Mouse (Mus musculus) fat pad, adult 2 months (tissue): ENCODE data around the gene Gm49450.

ENCODE experiments used
- DNase-seq: peaks from one replicate; pipeline ENCODE4 v3.0.0-alpha.2; 2011; ENCODE audit warnings: low read depth, low spot score; ENCODE audit errors: extremely low read depth

The Gm49450 gene

GRCm38 (mm10) chr15:98953401-98954356 lies at the start of gene Gm49450, which contains the start of gene Tuba1a:
Gm49450 (minus strand) TSS chr15:98953551.
Tuba1a (minus strand) TSS chr15:98953703.
- DNase-seq = no peak

- no peak for DNase-seq
Observed at GRCm38 (mm10) chr15:99001451-99001931, 48.1 kb upstream of the Gm49450 start.

GRCm38 (mm10) chr15:99000535-99001283 lies 47.4 kb upstream of the Gm49450 start:
- no peak for DNase-seq

GRCm38 (mm10) chr15:98998775-98999157 lies 45.4 kb upstream of the Gm49450 start:
- no peak for DNase-seq

- no peak for DNase-seq
Observed at GRCm38 (mm10) chr15:98997938-98998774, 44.8 kb upstream of the Gm49450 start.

GRCm38 (mm10) chr15:98996840-98997239 lies 43.5 kb upstream of the Gm49450 start:
- DNase-seq = no peak

- DNase-seq = no peak
Observed at GRCm38 (mm10) chr15:98994957-98995520, 41.7 kb upstream of the Gm49450 start.

- no peak for DNase-seq
Observed at GRCm38 (mm10) chr15:98993865-98994264, 40.5 kb upstream of the Gm49450 start.

- no peak for DNase-seq
Observed at GRCm38 (mm10) chr15:98993093-98993793, 39.9 kb upstream of the Gm49450 start.

- DNase-seq = no peak
Observed at GRCm38 (mm10) chr15:98992086-98992912, 38.9 kb upstream of the Gm49450 start.

GRCm38 (mm10) chr15:98991540-98992050 lies 38.2 kb upstream of the Gm49450 start:
- no peak for DNase-seq

- no peak for DNase-seq
Observed at GRCm38 (mm10) chr15:98990669-98991539, 37.6 kb upstream of the Gm49450 start.

GRCm38 (mm10) chr15:98989701-98990430 lies 36.5 kb upstream of the Gm49450 start:
- DNase-seq = no peak

- DNase-seq = no peak
Observed at GRCm38 (mm10) chr15:98988787-98989186, 35.4 kb upstream of the Gm49450 start.

GRCm38 (mm10) chr15:98987661-98988181 lies 34.4 kb upstream of the Gm49450 start:
- no peak for DNase-seq

- no peak for DNase-seq
Observed at GRCm38 (mm10) chr15:98987077-98987630, 33.8 kb upstream of the Gm49450 start.
